Mouse (Mus musculus): ENCODE measurements at regions not wholly inside any gene's neighbourhood (a gene's known extent, or its start where the extent isn't known, plus 50 kb on each side); places are given as distances from the start of the nearest gene placed in this dataset.
"Not testable (repeated sequence)": the region's sequence is repeated elsewhere in the genome, so short reads cannot be mapped to it uniquely, and the experiment has no call there.

DNA sequence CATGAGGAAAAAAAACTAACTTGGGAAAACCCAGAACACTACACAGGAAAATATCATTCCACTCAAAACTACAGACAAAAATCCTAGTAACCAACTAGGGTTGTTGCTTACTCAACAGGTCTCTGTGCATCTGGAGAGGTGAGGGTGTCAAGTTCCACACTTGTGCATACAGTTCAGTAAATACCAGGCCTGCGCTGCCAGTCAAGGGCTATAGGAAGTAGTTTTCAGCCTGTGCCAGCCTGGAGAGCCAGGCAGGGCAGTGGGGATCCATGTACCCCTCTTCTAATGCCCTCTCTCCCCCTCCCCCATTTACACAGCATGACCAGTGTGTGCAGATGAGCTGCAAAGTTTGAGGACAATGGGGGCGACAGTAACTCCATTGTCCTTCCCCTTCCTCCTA, 302.8 kb upstream of the Cdh5 start:
- not testable (repeated sequence) for H3K4me1 ChIP-seq (ENCODE audit: control insufficient read depth, insufficient read depth, low read length); H3K9ac ChIP-seq (replicated peaks; ENCODE audit: low read length); H3K4me2 ChIP-seq (ENCODE audit: low read depth, low read length); H3K27me3 ChIP-seq (ENCODE audit: control insufficient read depth, insufficient read depth, low read length); H3K27ac ChIP-seq (replicated peaks; ENCODE audit: low read depth, low read length); ATAC-seq (replicated peaks; ENCODE audit: insufficient number of reproducible peaks, low FRiP score, low TSS enrichment, low read depth); H3K36me3 ChIP-seq (replicated peaks; ENCODE audit: control insufficient read depth, insufficient read depth, low read depth, low read length); H3K9me3 ChIP-seq (replicated peaks; ENCODE audit: control insufficient read depth, low read length); DNase-seq (ENCODE audit: low spot score); H3K4me3 ChIP-seq (ENCODE audit: low read depth, low read length)
- 76% methylated on average over 2 of the region's 2 CpGs for WGBS

DNA sequence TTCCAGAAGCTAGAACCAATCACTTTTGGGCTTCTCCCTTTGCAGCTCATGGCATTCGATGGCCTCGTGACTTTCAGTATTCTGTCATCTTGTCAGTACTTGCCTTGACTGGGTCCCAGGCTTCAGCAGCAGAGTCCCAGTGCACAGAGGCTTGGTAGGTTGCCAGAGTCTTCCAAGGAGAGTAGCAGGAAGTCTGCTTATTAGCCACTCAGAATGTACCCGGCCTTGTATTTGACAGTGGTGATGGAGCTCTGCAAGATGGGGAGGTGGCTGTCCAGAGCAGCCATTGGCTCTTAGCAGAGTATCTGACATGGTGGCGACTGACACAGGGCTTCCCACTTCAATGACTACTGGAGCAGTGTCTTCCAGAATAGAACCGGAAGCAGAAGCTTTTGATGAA, 293.3 kb upstream of the Cdh5 start:
- H3K4me1 ChIP-seq (ENCODE audit: control insufficient read depth, insufficient read depth, low read length) = peaks cover 2% of the 10 kb centered on the region; the same call in 1 of the 2 replicates
- DNase-seq (ENCODE audit: low spot score) = no peak
- H3K9ac ChIP-seq (replicated peaks; ENCODE audit: low read length) = no peak overlapping the region
- no peaks in the 10 kb centered on the region for H3K9me3 ChIP-seq (replicated peaks; ENCODE audit: control insufficient read depth, low read length)
- H3K4me3 ChIP-seq (ENCODE audit: low read depth, low read length) = no peak overlapping the region
- H3K27me3 ChIP-seq (ENCODE audit: control insufficient read depth, insufficient read depth, low read length) = no peaks in the 10 kb centered on the region
- WGBS = 58% methylated on average over 5 of the region's 5 CpGs
- no peak overlapping the region for H3K4me2 ChIP-seq (ENCODE audit: low read depth, low read length)
- no peak overlapping the region; the same call in 1 of the 2 replicates for H3K27ac ChIP-seq (replicated peaks; ENCODE audit: low read depth, low read length)
- H3K36me3 ChIP-seq (replicated peaks; ENCODE audit: control insufficient read depth, insufficient read depth, low read depth, low read length) = no peaks in the 10 kb centered on the region
- no peak; the same call in 1 of the 2 replicates for ATAC-seq (replicated peaks; ENCODE audit: insufficient number of reproducible peaks, low FRiP score, low TSS enrichment, low read depth)

DNA sequence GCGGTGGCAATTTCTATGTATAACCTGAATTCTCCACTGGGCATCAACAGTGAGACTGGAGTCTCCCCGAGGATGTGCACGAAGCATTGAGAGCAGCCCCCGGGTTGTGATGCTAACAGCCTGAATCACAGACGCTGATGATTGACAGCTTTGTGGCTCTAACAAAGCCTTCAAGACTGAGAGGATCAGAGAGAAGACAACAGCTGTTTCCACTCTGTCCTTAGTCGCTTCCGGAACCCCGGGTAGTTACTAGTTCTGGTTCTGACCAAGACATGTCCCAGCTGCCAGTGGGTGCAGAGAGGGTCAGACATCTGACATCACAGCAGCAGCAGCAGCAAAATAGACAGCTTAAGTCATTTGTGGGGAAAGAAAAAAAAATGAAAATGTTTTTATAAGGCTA, 292.8 kb upstream of the Cdh5 start:
- Histone ChIP-seq H3K9me3 (replicated peaks; ENCODE audit: control insufficient read depth, low read length) (no peaks in the 10 kb centered on the region), H3K4me1 (ENCODE audit: control insufficient read depth, insufficient read depth, low read length) (peaks cover 2% of the 10 kb centered on the region), H3K27ac (replicated peaks; ENCODE audit: low read depth, low read length) (no peak overlapping the region; the same call in 1 of the 2 replicates), H3K36me3 (replicated peaks; ENCODE audit: control insufficient read depth, insufficient read depth, low read depth, low read length) (no peaks in the 10 kb centered on the region), H3K4me2 (ENCODE audit: low read depth, low read length) (no peak overlapping the region), H3K27me3 (ENCODE audit: control insufficient read depth, insufficient read depth, low read length) (no peaks in the 10 kb centered on the region), H3K9ac (replicated peaks; ENCODE audit: low read length) (no peak overlapping the region), H3K4me3 (ENCODE audit: low read depth, low read length) (no peak overlapping the region)
- 34% methylated on average over 8 of the region's 8 CpGs for WGBS
- no peak for ATAC-seq (replicated peaks; ENCODE audit: insufficient number of reproducible peaks, low FRiP score, low TSS enrichment, low read depth)
- DNase-seq (ENCODE audit: low spot score) = peak; percentile 65

DNA sequence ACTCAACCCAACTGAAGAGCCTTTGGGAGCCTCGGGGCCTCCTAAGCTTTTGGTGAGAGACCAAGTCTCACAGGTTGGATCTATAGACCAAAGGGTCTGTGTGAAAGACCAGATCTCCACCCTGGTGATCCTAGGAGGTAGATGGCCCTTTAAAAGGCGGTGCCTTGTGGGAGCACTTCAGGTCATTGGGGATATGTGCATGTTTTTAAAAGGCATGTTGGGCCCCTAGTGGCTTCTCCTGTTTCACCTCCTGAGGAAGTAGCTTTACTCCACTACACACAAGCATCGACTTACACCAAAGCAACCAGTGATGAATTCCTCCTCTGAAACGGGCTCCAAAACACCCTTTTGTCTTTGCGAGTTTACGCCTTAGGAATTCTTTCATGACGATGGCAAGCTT, 292.3 kb upstream of the Cdh5 start:
- H3K4me2 ChIP-seq (ENCODE audit: low read depth, low read length) = no peak overlapping the region
- H3K27me3 ChIP-seq (ENCODE audit: control insufficient read depth, insufficient read depth, low read length) = no peaks in the 10 kb centered on the region
- ATAC-seq (replicated peaks; ENCODE audit: insufficient number of reproducible peaks, low FRiP score, low TSS enrichment, low read depth) = 0 out of 2 replicates have a peak, but pooled peaks have one; percentile 51
- no peaks in the 10 kb centered on the region for H3K9me3 ChIP-seq (replicated peaks; ENCODE audit: control insufficient read depth, low read length)
- WGBS = 35% methylated on average over 7 of the region's 7 CpGs
- no peaks in the 10 kb centered on the region for H3K36me3 ChIP-seq (replicated peaks; ENCODE audit: control insufficient read depth, insufficient read depth, low read depth, low read length)
- H3K4me1 ChIP-seq (ENCODE audit: control insufficient read depth, insufficient read depth, low read length) = peaks cover 2% of the 10 kb centered on the region
- H3K9ac ChIP-seq (replicated peaks; ENCODE audit: low read length) = no peak overlapping the region
- peak; percentile 81 for DNase-seq (ENCODE audit: low spot score)
- 0 out of 2 replicates have a peak overlapping the region, but pooled peaks have one; percentile 15 for H3K27ac ChIP-seq (replicated peaks; ENCODE audit: low read depth, low read length)
- H3K4me3 ChIP-seq (ENCODE audit: low read depth, low read length) = no peak overlapping the region

DNA sequence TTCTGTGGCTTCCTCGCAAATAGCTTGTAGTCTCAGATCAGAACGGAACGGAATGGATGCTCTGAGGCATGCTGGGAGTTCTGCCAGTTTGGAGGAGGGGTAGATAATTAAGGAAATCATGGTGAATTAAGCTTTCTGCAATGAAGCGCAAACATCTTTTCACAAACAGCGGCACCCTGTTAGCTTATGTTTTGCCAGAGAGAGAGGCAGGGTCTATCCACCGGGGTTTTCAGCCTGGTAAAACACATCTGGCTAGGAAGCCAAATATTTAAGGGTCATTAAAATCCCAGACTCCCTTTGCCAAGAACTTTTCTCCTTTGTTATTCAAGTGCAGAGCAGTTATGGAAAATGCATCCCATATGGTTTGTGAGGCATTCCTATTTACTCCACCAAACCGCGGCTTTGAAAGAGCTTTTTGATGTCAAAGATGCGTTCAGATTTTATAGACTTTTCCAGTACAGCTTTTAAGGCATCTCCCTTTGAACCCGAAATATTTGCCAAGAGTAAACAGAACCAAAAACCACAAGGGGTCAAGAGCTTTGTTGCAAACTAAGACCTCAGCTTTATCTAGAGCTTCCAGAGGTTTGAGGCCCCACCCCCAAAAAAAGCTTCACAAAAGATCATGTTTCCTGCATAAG, 287.4 kb upstream of the Cdh5 start:
- H3K36me3 ChIP-seq (replicated peaks; ENCODE audit: control insufficient read depth, insufficient read depth, low read depth, low read length) = no peaks in the 10 kb centered on the region
- H3K4me3 ChIP-seq (ENCODE audit: low read depth, low read length) = no peak overlapping the region
- peak overlapping the region; percentile 77 for H3K27ac ChIP-seq (replicated peaks; ENCODE audit: low read depth, low read length)
- peaks cover 3% of the 10 kb centered on the region for H3K4me1 ChIP-seq (ENCODE audit: control insufficient read depth, insufficient read depth, low read length)
- WGBS = 30% methylated on average over 10 of the region's 10 CpGs
- H3K4me2 ChIP-seq (ENCODE audit: low read depth, low read length) = no peak overlapping the region
- H3K9me3 ChIP-seq (replicated peaks; ENCODE audit: control insufficient read depth, low read length) = no peaks in the 10 kb centered on the region
- H3K9ac ChIP-seq (replicated peaks; ENCODE audit: low read length) = no peak overlapping the region
- ATAC-seq (replicated peaks; ENCODE audit: insufficient number of reproducible peaks, low FRiP score, low TSS enrichment, low read depth) (peak; percentile 37; the same call in 1 of the 2 replicates), DNase-seq (ENCODE audit: low spot score) (peak; percentile 79)
- H3K27me3 ChIP-seq (ENCODE audit: control insufficient read depth, insufficient read depth, low read length) = no peaks in the 10 kb centered on the region

DNA sequence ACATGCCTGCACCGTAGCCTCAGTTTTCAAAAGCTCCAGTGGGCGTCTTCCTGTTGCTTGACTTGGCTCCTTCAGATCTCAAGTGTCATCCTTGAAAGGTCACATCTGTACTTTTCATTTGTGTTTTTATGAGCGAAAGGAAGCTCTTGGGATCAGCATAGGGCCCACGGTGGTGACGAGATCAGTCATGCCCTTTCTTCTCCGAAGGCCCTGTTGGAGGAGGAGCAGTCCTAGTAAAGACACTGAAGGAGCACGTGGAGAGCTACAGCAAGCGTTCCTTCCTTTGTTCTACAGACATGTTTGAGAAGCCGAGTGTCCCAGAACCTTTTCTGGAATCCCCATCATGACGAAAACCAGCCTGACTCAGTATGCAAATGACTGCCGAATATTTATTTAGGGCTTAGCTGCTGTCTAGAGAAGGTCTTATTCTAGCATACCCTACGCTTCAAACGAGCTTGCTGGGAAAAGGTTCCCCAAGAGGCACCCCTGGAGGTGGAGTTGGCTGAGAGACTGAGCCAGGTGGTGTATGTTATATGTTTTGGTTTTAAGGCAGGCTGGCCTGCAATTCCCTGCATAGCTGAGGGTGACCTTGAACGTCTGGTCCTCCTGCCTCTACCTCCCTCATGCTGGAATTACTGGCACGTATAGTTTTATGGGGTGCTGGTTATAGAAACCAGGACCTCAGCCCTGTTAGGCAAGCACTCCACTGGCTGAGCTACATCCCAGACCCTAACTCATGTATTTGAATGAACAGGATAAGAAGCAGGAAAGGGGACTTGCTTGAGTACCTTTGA, 285.1 kb upstream of the Cdh5 start:
- H3K9ac ChIP-seq (replicated peaks; ENCODE audit: low read length) = no peak overlapping the region
- ATAC-seq (replicated peaks; ENCODE audit: insufficient number of reproducible peaks, low FRiP score, low TSS enrichment, low read depth) = no peak
- H3K36me3 ChIP-seq (replicated peaks; ENCODE audit: control insufficient read depth, insufficient read depth, low read depth, low read length) = no peaks in the 10 kb centered on the region
- H3K9me3 ChIP-seq (replicated peaks; ENCODE audit: control insufficient read depth, low read length) = no peaks in the 10 kb centered on the region
- 74% methylated on average over 15 of the region's 15 CpGs for WGBS
- no peaks in the 10 kb centered on the region for H3K27me3 ChIP-seq (ENCODE audit: control insufficient read depth, insufficient read depth, low read length)
- H3K27ac ChIP-seq (replicated peaks; ENCODE audit: low read depth, low read length) = no peak overlapping the region
- H3K4me1 ChIP-seq (ENCODE audit: control insufficient read depth, insufficient read depth, low read length) = peaks cover 3% of the 10 kb centered on the region
- H3K4me2 ChIP-seq (ENCODE audit: low read depth, low read length) = no peak overlapping the region
- H3K4me3 ChIP-seq (ENCODE audit: low read depth, low read length) = no peak overlapping the region
- no peak for DNase-seq (ENCODE audit: low spot score)

DNA sequence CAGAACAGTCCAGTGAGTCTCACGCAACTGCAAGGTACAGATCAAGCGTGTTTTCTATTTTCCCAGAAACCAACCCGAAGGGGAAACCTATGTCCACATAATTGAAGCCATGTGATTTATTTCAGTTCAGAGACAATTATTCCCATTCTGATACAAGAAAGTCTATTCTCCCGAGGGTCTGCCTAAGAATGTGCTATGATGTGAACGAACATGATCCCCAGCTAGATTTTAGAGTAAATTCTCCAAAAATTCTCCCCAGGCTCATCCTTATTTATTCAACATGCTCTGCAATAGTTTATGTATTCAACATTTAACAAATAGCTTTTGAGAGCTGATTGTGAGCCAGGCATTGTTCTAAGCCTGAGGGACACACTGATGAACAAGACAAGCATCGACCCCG, 277.9 kb upstream of the Cdh5 start:
- ATAC-seq (replicated peaks; ENCODE audit: insufficient number of reproducible peaks, low FRiP score, low TSS enrichment, low read depth) (no peak), DNase-seq (ENCODE audit: low spot score) (peak; percentile 56)
- Histone ChIP-seq H3K4me2 (ENCODE audit: low read depth, low read length) (no peak overlapping the region), H3K4me3 (ENCODE audit: low read depth, low read length) (no peak overlapping the region), H3K9me3 (replicated peaks; ENCODE audit: control insufficient read depth, low read length) (no peaks in the 10 kb centered on the region), H3K36me3 (replicated peaks; ENCODE audit: control insufficient read depth, insufficient read depth, low read depth, low read length) (no peaks in the 10 kb centered on the region), H3K9ac (replicated peaks; ENCODE audit: low read length) (no peak overlapping the region), H3K4me1 (ENCODE audit: control insufficient read depth, insufficient read depth, low read length) (no peaks in the 10 kb centered on the region), H3K27ac (replicated peaks; ENCODE audit: low read depth, low read length) (no peak overlapping the region), H3K27me3 (ENCODE audit: control insufficient read depth, insufficient read depth, low read length) (no peaks in the 10 kb centered on the region)
- WGBS = 47% methylated on average over 7 of the region's 7 CpGs

DNA sequence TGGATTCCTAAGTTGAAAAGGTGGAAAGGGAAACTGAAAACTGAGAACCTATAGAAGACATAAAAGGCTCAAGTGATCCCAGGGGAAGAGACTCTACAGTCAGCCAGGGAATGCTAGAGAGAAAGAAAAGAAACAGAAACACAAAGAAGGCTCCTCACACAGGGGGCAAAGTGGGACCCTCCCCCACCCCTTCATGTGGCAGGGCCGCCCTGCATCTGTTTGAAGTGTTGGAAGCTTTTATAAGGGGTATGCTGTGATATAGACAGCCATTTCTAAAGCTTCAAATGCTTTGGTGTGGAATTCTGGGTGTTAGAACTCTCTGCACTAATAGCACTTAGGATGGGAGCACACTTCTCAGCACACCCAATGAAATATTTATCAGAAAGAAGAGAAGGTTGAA, 276.7 kb upstream of the Cdh5 start:
- no peaks in the 10 kb centered on the region for H3K4me1 ChIP-seq (ENCODE audit: control insufficient read depth, insufficient read depth, low read length)
- no peaks in the 10 kb centered on the region for H3K27me3 ChIP-seq (ENCODE audit: control insufficient read depth, insufficient read depth, low read length)
- H3K36me3 ChIP-seq (replicated peaks; ENCODE audit: control insufficient read depth, insufficient read depth, low read depth, low read length) = no peaks in the 10 kb centered on the region
- no peak overlapping the region for H3K4me2 ChIP-seq (ENCODE audit: low read depth, low read length)
- no peak for ATAC-seq (replicated peaks; ENCODE audit: insufficient number of reproducible peaks, low FRiP score, low TSS enrichment, low read depth)
- no peaks in the 10 kb centered on the region for H3K9me3 ChIP-seq (replicated peaks; ENCODE audit: control insufficient read depth, low read length)
- no peak overlapping the region for H3K4me3 ChIP-seq (ENCODE audit: low read depth, low read length)
- H3K27ac ChIP-seq (replicated peaks; ENCODE audit: low read depth, low read length) = no peak overlapping the region; the same call in 1 of the 2 replicates
- H3K9ac ChIP-seq (replicated peaks; ENCODE audit: low read length) = no peak overlapping the region
- WGBS = 5% methylated on average over 1 of the region's 1 CpGs
- DNase-seq (ENCODE audit: low spot score) = peak; percentile 26

Data from embryonic facial prominence, embryonic 11.5 days (tissue).